Mouse (Mus musculus): ENCODE results near the gene Aes.

DNA sequence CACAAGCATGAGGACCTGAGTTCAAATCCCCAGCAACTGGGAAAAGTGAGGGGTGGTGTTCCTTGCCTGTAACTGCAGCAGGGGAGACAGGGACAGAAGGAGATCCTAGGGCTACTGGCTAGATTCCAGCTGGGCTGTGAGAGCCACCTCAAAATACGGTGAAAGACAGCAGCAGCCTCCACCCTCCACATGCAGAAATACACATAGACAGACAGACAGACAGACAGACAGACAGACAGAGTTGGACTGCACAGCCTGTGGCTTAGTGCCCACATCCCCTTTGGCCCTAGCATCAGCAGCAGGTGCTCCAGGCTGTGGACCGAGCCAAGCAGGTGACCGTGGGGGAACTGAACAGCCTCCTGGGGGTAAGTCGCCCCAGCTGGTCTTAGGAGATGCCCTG is 20.7 kb downstream of the Aes start:
- TF ChIP-seq GATA1 (IDR thresholded peaks at IDR 0.05; ENCODE audit: borderline replicate concordance, low read length) (no peak), CTCF (IDR thresholded peaks at IDR 0.05; ENCODE audit: low read depth, low read length) (no peak), POLR2AphosphoS5 (IDR thresholded peaks at IDR 0.05; ENCODE audit: insufficient replicate concordance, low read depth, low read length) (no peak), GATA2 (IDR thresholded peaks at IDR 0.05; ENCODE audit: borderline replicate concordance, low read depth, low read length) (no peak), TAL1 (conservative IDR thresholded peaks at IDR 0.05; ENCODE audit: low read depth, low read length) (no peak)

All from G1E (cell line).